Mouse (Mus musculus): ENCODE results near the gene Kcnip4. TPM values are rescaled to one million over a fixed set of nuclear protein-coding genes. Genes with fewer than 3 reads are reported as not detected.

Gene Kcnip4
- polyA plus RNA-seq, 1 experiment: not detected

GRCm38 (mm10) chr5:48997359-48997758 is 527.3 kb downstream of the Kcnip4 start:
- 72% methylated on average over 4 of the region's 4 CpGs for WGBS
- TF ChIP-seq POLR2A (IDR thresholded peaks at IDR 0.05; ENCODE audit: low read depth, low read length): no peak
- no peak for TF ChIP-seq CTCF (IDR thresholded peaks at IDR 0.05; ENCODE audit: extremely low read depth, insufficient read depth, insufficient read length, insufficient replicate concordance)

GRCm38 (mm10) chr5:48989145-48989659 is 535.5 kb downstream of the Kcnip4 start:
- Histone ChIP-seq H3K4me1 (ENCODE audit: control insufficient read depth, insufficient read depth, insufficient read length) (no peaks in the 10 kb centered on the region), H3K4me3 (ENCODE audit: extremely low read depth, insufficient read depth, insufficient read length) (no peak overlapping the region), H3K36me3 (ENCODE audit: control insufficient read depth, insufficient read depth, low read length) (no peaks in the 10 kb centered on the region), H3K27ac (ENCODE audit: insufficient read depth, low read length) (no peak overlapping the region), H3K27me3 (ENCODE audit: control insufficient read depth, insufficient read depth, low read length) (no peaks in the 10 kb centered on the region)
- 83% methylated on average over 1 of the region's 1 CpGs for WGBS
- no peak for DNase-seq (ENCODE audit: low read depth in 1 of 2, low spot score in 2 of 2)
- no peak for TF ChIP-seq POLR2A (IDR thresholded peaks at IDR 0.05; ENCODE audit: low read depth, low read length)

More at GRCm38 (mm10) chr5:48997359-48997758, 527.3 kb downstream of the Kcnip4 start:
- H3K4me1 ChIP-seq (ENCODE audit: control insufficient read depth, insufficient read depth, insufficient read length): no peaks in the 10 kb centered on the region
- H3K4me3 ChIP-seq (ENCODE audit: extremely low read depth, insufficient read depth, insufficient read length): no peak overlapping the region
- H3K27ac ChIP-seq (ENCODE audit: insufficient read depth, low read length): no peak overlapping the region
- H3K27me3 ChIP-seq (ENCODE audit: control insufficient read depth, insufficient read depth, low read length): no peaks in the 10 kb centered on the region
- H3K36me3 ChIP-seq (ENCODE audit: control insufficient read depth, insufficient read depth, low read length): no peaks in the 10 kb centered on the region
- no peak for DNase-seq (ENCODE audit: low read depth in 1 of 2, low spot score in 2 of 2)

GRCm38 (mm10) chr5:48942378-48943088 is 582.2 kb downstream of the Kcnip4 start:
- no peak for DNase-seq (ENCODE audit: low read depth in 1 of 2, low spot score in 2 of 2)
- H3K27ac ChIP-seq (ENCODE audit: insufficient read depth, low read length): no peak overlapping the region
- TF ChIP-seq CTCF (IDR thresholded peaks at IDR 0.05; ENCODE audit: extremely low read depth, insufficient read depth, insufficient read length, insufficient replicate concordance): no peak
- TF ChIP-seq POLR2A (IDR thresholded peaks at IDR 0.05; ENCODE audit: low read depth, low read length): no peak
- no peak overlapping the region for H3K4me3 ChIP-seq (ENCODE audit: extremely low read depth, insufficient read depth, insufficient read length)
- H3K4me1 ChIP-seq (ENCODE audit: control insufficient read depth, insufficient read depth, insufficient read length): no peaks in the 10 kb centered on the region
- H3K27me3 ChIP-seq (ENCODE audit: control insufficient read depth, insufficient read depth, low read length): no peaks in the 10 kb centered on the region
- no peaks in the 10 kb centered on the region for H3K36me3 ChIP-seq (ENCODE audit: control insufficient read depth, insufficient read depth, low read length)
- WGBS: 64% methylated on average over 2 of the region's 2 CpGs

- no peaks in the 10 kb centered on the region for H3K27me3 ChIP-seq (ENCODE audit: control insufficient read depth, insufficient read depth, low read length)
- WGBS: 58% methylated on average over 2 of the region's 2 CpGs
- no peak overlapping the region for H3K4me3 ChIP-seq (ENCODE audit: extremely low read depth, insufficient read depth, insufficient read length)
- TF ChIP-seq CTCF (IDR thresholded peaks at IDR 0.05; ENCODE audit: extremely low read depth, insufficient read depth, insufficient read length, insufficient replicate concordance): no peak
- no peak for TF ChIP-seq POLR2A (IDR thresholded peaks at IDR 0.05; ENCODE audit: low read depth, low read length)
- no peaks in the 10 kb centered on the region for H3K36me3 ChIP-seq (ENCODE audit: control insufficient read depth, insufficient read depth, low read length)
- H3K4me1 ChIP-seq (ENCODE audit: control insufficient read depth, insufficient read depth, insufficient read length): no peaks in the 10 kb centered on the region
- DNase-seq (ENCODE audit: low read depth in 1 of 2, low spot score in 2 of 2): no peak
- no peak overlapping the region for H3K27ac ChIP-seq (ENCODE audit: insufficient read depth, low read length)
Observed at GRCm38 (mm10) chr5:48931881-48932280, 592.8 kb downstream of the Kcnip4 start.

GRCm38 (mm10) chr5:48890216-48890615 is 634.5 kb downstream of the Kcnip4 start:
- Histone ChIP-seq H3K27me3 (ENCODE audit: control insufficient read depth, insufficient read depth, low read length) (no peaks in the 10 kb centered on the region), H3K27ac (ENCODE audit: insufficient read depth, low read length) (no peak overlapping the region), H3K4me3 (ENCODE audit: extremely low read depth, insufficient read depth, insufficient read length) (no peak overlapping the region), H3K4me1 (ENCODE audit: control insufficient read depth, insufficient read depth, insufficient read length) (no peaks in the 10 kb centered on the region), H3K36me3 (ENCODE audit: control insufficient read depth, insufficient read depth, low read length) (no peaks in the 10 kb centered on the region)
- TF ChIP-seq CTCF (IDR thresholded peaks at IDR 0.05; ENCODE audit: extremely low read depth, insufficient read depth, insufficient read length, insufficient replicate concordance) (no peak), POLR2A (IDR thresholded peaks at IDR 0.05; ENCODE audit: low read depth, low read length) (no peak)
- DNase-seq (ENCODE audit: low read depth in 1 of 2, low spot score in 2 of 2): no peak
- 81% methylated on average over 8 of the region's 8 CpGs for WGBS

- no peaks in the 10 kb centered on the region for H3K36me3 ChIP-seq (ENCODE audit: control insufficient read depth, insufficient read depth, low read length)
- no peak for DNase-seq (ENCODE audit: low read depth in 1 of 2, low spot score in 2 of 2)
- H3K4me3 ChIP-seq (ENCODE audit: extremely low read depth, insufficient read depth, insufficient read length): no peak overlapping the region
- TF ChIP-seq POLR2A (IDR thresholded peaks at IDR 0.05; ENCODE audit: low read depth, low read length): no peak
- TF ChIP-seq CTCF (IDR thresholded peaks at IDR 0.05; ENCODE audit: extremely low read depth, insufficient read depth, insufficient read length, insufficient replicate concordance): no peak
- no peaks in the 10 kb centered on the region for H3K27me3 ChIP-seq (ENCODE audit: control insufficient read depth, insufficient read depth, low read length)
- H3K27ac ChIP-seq (ENCODE audit: insufficient read depth, low read length): no peak overlapping the region
- 24% methylated on average over 18 of the region's 18 CpGs for WGBS
- H3K4me1 ChIP-seq (ENCODE audit: control insufficient read depth, insufficient read depth, insufficient read length): no peaks in the 10 kb centered on the region
Observed at GRCm38 (mm10) chr5:48889395-48890194, 635.1 kb downstream of the Kcnip4 start.
